Mouse (Mus musculus) liver, embryonic 15.5 days (tissue): ENCODE results near the gene Fam129b. TPM values are rescaled to one million over a fixed set of nuclear protein-coding genes. Genes with fewer than 3 reads are reported as not detected.

Source experiments
- ATAC-seq: fragments of 200-750 bp; cut with Nextera tagmentation; 2 replicates; pipeline ENCODE4 v1.8.0; 2017; ENCODE audit warnings: moderate number of reproducible peaks, mild to moderate bottlenecking, moderate library complexity; ENCODE audit not compliant: insufficient read depth
- H3K27ac ChIP-seq: fragments of 300-500 bp; sonication (generic); replicated peaks from 2 replicates; pipeline ENCODE4 v1.5.1; 2015; ENCODE audit warnings: mild to moderate bottlenecking, inconsistent platforms
- H3K27me3 ChIP-seq: fragments of 300-500 bp; sonication (generic); 2 replicates; pipeline ENCODE4 v1.6.1; 2015; ENCODE audit warnings: mild to moderate bottlenecking, inconsistent platforms
- H3K36me3 ChIP-seq: fragments of 300-500 bp; sonication (generic); replicated peaks from 2 replicates; pipeline ENCODE4 v1.6.1; 2015; ENCODE audit warnings: moderate library complexity, mild to moderate bottlenecking, inconsistent platforms
- H3K4me1 ChIP-seq: fragments of 300-500 bp; sonication (generic); replicated peaks from 2 replicates; pipeline ENCODE4 v1.6.1; 2015; ENCODE audit warnings: inconsistent platforms
- H3K4me2 ChIP-seq: fragments of 300-500 bp; sonication (generic); 2 replicates; pipeline ENCODE4 v1.6.1; 2015; ENCODE audit warnings: moderate library complexity, mild to moderate bottlenecking, inconsistent platforms
- H3K4me3 ChIP-seq: fragments of 300-500 bp; sonication (generic); replicated peaks from 2 replicates; pipeline ENCODE4 v1.5.1; 2015; ENCODE audit warnings: mild to moderate bottlenecking, inconsistent platforms
- H3K9ac ChIP-seq: fragments of 300-500 bp; sonication (generic); 2 replicates; pipeline ENCODE4 v1.6.1; 2015; ENCODE audit warnings: moderate library complexity, mild to moderate bottlenecking, inconsistent platforms
- H3K9me3 ChIP-seq: fragments of 300-500 bp; sonication (generic); replicated peaks from 2 replicates; pipeline ENCODE4 v1.6.1; 2016; ENCODE audit warnings: inconsistent platforms
- WGBS: fragments of 180-500 bp; shearing (Covaris S2); methylation state at CpG from one replicate; pipeline ENCODE4 v1.1.7; 2015; ENCODE audit warnings: mixed read lengths; ENCODE audit not compliant: insufficient replicate concordance; 5-methylcytosine and 5-hydroxymethylcytosine counted together
- polyA plus RNA-seq: library from polyadenylated mRNA; unstranded; fragments of >200 nt; fragmentation: Nextera tagmentation; extraction: Ambion mirVana; gene quantifications from 2 replicates; pipeline ENCODE4 v1.2.1, GENCODE M21; 2015

The Fam129b gene
- polyA plus RNA-seq, 1 experiment from 2014 or later: 8.5 TPM

GRCm38 (mm10) chr2:32863317-32863716, 12.6 kb upstream of the Fam129b start:
- Histone ChIP-seq H3K36me3 (no peaks in the 10 kb centered on the region), H3K9ac (no peak overlapping the region), H3K4me3 (no peak overlapping the region), H3K27ac (no peak overlapping the region), H3K9me3 (no peaks in the 10 kb centered on the region), H3K4me1 (no peaks in the 10 kb centered on the region), H3K4me2 (no peak overlapping the region), H3K27me3 (peaks cover 3% of the 10 kb centered on the region; the same call in 1 of the 2 replicates)
- ATAC-seq: no peak
- WGBS: 70% methylated on average over 3 of the region's 3 CpGs

DNA sequence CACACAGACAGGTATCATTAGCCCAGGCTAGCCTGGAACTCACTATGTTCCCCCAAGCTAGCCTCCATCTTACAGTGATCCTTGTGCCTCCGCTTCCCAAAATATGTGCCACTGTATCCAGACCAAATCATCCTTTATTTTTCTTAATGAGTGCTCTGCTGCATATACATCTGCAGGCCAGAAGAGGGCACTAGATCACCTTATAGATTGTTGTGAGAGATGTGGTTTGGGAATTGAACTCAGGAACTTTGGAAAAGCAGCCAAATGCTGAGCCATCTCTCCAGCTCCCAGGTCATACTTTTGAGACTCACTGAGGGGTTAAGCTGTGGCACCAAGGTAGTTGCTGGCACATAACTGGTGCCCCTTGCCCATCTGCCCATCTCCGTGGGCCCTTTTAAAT, 11.2 kb upstream of the Fam129b start:
- peaks cover 3% of the 10 kb centered on the region; the same call in 1 of the 2 replicates for H3K27me3 ChIP-seq
- ATAC-seq: no peak
- H3K4me2 ChIP-seq: no peak overlapping the region
- H3K9ac ChIP-seq: no peak overlapping the region
- H3K4me1 ChIP-seq: peaks cover under 1% of the 10 kb centered on the region
- H3K36me3 ChIP-seq: no peaks in the 10 kb centered on the region
- H3K27ac ChIP-seq: peak overlapping the region; percentile 29; the same call in 1 of the 2 replicates
- H3K9me3 ChIP-seq: no peaks in the 10 kb centered on the region
- H3K4me3 ChIP-seq: no peak overlapping the region
- WGBS: 45% methylated on average over 2 of the region's 2 CpGs

GRCm38 (mm10) chr2:32867354-32867753, 8.6 kb upstream of the Fam129b start:
- WGBS: 22% methylated on average over 4 of the region's 4 CpGs

DNA sequence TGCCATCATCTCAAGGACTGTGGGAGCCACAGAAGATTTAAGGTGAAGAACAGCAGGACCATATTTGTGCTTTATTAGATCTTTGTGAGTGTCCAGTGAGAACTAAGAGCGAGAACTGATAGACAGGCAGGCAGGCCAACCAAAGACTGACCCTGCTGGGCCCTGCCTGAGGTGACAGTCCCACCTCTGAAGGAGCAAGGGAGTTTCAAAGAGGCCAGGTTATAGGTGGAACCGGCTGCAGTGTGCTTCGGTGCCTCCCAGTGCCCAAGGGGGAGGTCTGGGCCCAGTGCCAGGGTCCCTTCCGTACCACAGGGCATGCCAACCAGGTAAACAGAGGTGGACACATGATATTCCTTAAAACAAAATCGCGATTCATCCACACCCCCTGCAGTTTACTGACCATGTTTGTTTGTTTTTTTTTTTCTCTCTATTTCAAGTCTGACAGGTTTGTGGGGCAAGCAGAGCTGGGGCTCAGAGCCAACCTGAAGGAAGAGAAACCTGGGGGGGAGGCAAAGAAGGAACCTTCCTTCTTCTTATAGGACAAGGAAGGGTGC, 6.1 kb upstream of the Fam129b start:
- H3K9me3 ChIP-seq: no peaks in the 10 kb centered on the region
- no peaks in the 10 kb centered on the region for H3K36me3 ChIP-seq
- H3K4me1 ChIP-seq: peaks cover 21% of the 10 kb centered on the region
- H3K4me3 ChIP-seq: no peak overlapping the region
- peaks cover 4% of the 10 kb centered on the region; the same call in 1 of the 2 replicates for H3K27me3 ChIP-seq
- no peak overlapping the region for H3K27ac ChIP-seq
- no peak overlapping the region for H3K4me2 ChIP-seq
- no peak overlapping the region for H3K9ac ChIP-seq
- no peak for ATAC-seq
- WGBS: 62% methylated on average over 6 of the region's 6 CpGs

More at GRCm38 (mm10) chr2:32867354-32867753, 8.6 kb upstream of the Fam129b start:
- no peak overlapping the region for H3K27ac ChIP-seq
- no peak overlapping the region for H3K4me2 ChIP-seq
- H3K4me1 ChIP-seq: peaks cover 21% of the 10 kb centered on the region
- no peaks in the 10 kb centered on the region for H3K36me3 ChIP-seq
- no peak overlapping the region for H3K4me3 ChIP-seq
- no peak for ATAC-seq
- H3K27me3 ChIP-seq: no peaks in the 10 kb centered on the region
- H3K9ac ChIP-seq: no peak overlapping the region
- H3K9me3 ChIP-seq: no peaks in the 10 kb centered on the region

DNA sequence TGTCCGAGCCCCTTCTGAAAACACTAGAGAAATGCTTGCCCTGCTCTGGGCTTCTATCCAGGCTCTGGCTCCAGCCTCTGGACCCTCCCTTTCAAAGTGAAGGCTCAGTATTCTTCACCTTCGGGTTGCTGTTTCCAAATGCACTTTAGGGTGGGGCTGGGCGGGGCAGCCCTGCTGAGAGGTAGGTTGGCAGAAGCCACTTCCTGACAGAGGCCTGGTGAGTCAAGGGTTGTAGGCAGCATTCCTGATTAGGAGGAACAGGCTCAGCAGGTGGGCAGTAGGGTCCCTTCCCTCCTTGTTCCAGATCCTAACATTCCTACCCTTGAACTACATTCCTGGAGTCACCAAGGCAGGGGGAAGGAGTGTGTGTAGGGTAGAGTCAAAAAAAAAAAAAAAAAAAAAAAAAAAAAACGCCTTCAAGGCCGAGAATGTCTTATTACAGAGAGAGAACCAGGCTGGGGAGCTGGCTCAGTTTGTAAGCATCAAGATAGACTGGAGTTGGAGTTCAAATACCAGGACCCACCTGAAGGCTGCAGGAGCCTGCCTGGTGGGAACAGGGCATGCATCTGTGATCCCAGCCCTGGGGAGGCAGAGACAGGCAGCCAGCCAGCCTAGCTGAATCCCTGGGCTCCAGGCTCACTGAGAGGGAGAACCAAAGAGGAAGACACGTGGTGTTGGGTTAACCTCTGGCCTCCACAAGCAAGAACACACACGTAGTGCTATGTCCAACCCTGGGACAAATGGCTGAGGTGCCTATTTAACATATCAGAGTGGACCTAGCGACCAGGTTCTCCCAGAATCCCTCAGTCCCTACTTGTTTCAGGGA, 5.4 kb upstream of the Fam129b start:
- peaks cover 28% of the 10 kb centered on the region for H3K4me1 ChIP-seq
- peaks cover 11% of the 10 kb centered on the region for H3K27me3 ChIP-seq
- ATAC-seq: no peak
- H3K36me3 ChIP-seq: no peaks in the 10 kb centered on the region
- 0 out of 2 replicates have a peak overlapping the region, but pooled peaks have one; percentile 6 for H3K27ac ChIP-seq
- H3K9me3 ChIP-seq: no peaks in the 10 kb centered on the region
- no peak overlapping the region for H3K9ac ChIP-seq
- H3K4me2 ChIP-seq: no peak overlapping the region
- no peak overlapping the region for H3K4me3 ChIP-seq
- WGBS: 29% methylated on average over 8 of the region's 8 CpGs

DNA sequence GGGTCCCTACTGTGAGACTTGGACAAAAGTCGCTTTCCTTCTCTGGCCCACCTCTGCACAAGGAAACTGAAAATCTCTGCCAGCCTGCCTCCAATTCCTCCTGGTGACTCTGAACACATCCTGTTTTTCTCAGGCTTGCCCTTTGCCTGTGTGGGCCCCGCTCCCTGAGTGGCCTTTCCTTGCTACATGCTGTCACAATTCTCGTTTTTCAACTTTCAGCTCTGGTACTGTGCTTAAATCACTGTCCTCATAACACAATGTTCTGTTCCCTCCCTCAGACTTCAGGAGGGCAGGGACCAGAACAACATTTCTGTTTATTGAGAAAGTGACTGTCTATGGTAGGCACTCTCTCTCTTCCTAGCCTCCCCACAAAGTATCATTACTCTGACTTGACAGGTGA, 1.8 kb upstream of the Fam129b start:
- Histone ChIP-seq H3K27me3 (peaks cover 25% of the 10 kb centered on the region), H3K4me1 (peaks cover 64% of the 10 kb centered on the region), H3K9ac (no peak overlapping the region), H3K4me2 (no peak overlapping the region), H3K27ac (no peak overlapping the region), H3K36me3 (no peaks in the 10 kb centered on the region), H3K9me3 (no peaks in the 10 kb centered on the region), H3K4me3 (no peak overlapping the region)
- no peak for ATAC-seq
- WGBS: 63% methylated on average over 3 of the region's 3 CpGs

DNA sequence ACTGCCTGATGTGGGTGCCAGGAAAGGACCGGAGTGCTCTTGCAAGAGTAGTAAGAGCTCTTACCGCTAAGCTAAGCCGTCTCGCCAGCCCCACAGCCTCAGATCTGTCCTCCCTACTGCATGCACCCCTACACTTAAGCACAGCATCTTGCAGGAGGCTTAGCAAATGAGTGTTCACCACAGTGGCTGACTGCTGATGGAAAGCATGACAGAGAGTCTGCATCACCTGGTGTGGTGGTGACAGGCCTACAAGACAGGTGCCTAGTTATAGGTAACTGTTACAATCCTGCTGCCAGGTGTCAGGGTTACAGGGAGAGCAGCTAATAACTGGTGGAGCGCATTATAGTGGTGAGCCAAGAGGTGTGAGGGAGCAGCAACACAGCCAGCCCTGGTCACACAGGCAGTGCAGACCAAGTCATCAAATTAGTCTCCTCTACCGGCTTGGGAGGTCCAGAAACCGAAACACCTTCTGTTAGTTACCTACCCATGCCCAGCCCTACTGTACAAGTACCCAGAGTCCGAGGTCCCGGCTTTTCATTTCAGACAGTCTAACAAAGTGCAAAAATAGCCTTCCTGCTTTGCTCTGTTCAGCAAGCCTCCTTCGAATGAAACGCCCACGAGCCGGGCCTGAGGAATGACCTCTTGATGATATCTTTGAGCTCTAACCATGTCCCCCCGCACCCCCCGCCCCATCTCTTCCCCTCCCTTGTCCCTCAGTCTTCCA, 801 bp upstream of the Fam129b start:
- Histone ChIP-seq H3K27ac (no peak overlapping the region; the same call in 1 of the 2 replicates), H3K4me1 (peaks cover 67% of the 10 kb centered on the region)

DNA sequence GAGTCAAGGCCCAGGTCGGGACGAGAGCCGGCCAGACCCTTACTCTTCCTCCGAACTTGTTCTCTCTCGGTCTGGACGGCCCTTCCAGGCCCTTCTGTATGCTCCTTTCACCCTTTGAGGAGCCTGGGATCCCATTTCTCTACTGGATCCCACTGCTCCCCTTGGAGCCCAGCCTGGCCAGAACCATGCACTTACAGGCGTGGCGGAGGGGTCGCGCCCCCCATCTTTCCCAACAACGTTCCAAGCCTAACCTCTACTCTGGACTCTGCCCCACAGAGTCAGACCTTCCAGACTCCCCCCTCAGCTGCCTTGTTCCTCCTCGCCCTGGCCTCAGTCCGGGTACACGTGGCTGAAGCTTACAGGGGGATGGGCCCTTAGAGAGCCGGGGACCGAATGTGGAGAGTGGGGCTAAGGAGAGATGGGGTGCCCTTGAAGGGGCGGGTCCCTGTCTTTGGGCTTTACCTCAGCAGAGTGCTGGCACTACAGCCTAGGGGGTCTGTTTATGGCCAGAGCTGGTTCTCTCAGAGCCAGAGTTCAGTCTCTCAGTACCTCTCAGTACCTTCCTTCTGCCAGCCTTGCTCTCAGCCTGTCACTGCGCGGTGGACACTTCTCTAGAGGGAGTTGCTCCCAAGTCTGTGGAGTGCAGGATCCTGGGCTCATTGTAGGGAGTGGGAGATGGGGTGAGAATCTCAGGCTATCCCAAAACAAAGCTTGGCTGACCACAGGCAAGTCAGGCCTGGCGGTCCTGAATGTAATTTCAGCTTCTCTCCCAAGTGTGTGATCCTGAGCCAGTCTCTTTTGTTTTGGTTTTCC, 782 bp downstream of the Fam129b start:
- Histone ChIP-seq H3K9ac (peak overlapping the region; percentile 61), H3K4me1 (peaks cover 68% of the 10 kb centered on the region), H3K9me3 (no peaks in the 10 kb centered on the region), H3K27me3 (peaks cover 25% of the 10 kb centered on the region), H3K27ac (0 out of 2 replicates have a peak overlapping the region, but pooled peaks have one; percentile 0), H3K4me2 (peak overlapping the region; percentile 91), H3K4me3 (peak overlapping the region; percentile 67), H3K36me3 (no peaks in the 10 kb centered on the region)
- 0 out of 2 replicates have a peak, but pooled peaks have one; percentile 8 for ATAC-seq
- 7% methylated on average over 20 of the region's 20 CpGs for WGBS

More for the DNA sequence above, 801 bp upstream of the Fam129b start:
- Histone ChIP-seq H3K4me3 (peak overlapping the region; percentile 67), H3K4me2 (peak overlapping the region; percentile 91), H3K9ac (peak overlapping the region; percentile 48; the same call in 1 of the 2 replicates), H3K9me3 (no peaks in the 10 kb centered on the region), H3K27me3 (peaks cover 25% of the 10 kb centered on the region), H3K36me3 (no peaks in the 10 kb centered on the region)
- 25% methylated on average over 15 of the region's 15 CpGs for WGBS
- ATAC-seq: no peak

GRCm38 (mm10) chr2:32877303-32877702, 1.4 kb downstream of the Fam129b start:
- Histone ChIP-seq H3K9ac (no peak overlapping the region), H3K4me3 (peak overlapping the region; percentile 67), H3K27ac (0 out of 2 replicates have a peak overlapping the region, but pooled peaks have one; percentile 0), H3K9me3 (no peaks in the 10 kb centered on the region), H3K4me2 (peak overlapping the region; percentile 91), H3K27me3 (peaks cover 25% of the 10 kb centered on the region), H3K36me3 (no peaks in the 10 kb centered on the region), H3K4me1 (peaks cover 72% of the 10 kb centered on the region)
- no peak for ATAC-seq
- 18% methylated on average over 5 of the region's 5 CpGs for WGBS

DNA sequence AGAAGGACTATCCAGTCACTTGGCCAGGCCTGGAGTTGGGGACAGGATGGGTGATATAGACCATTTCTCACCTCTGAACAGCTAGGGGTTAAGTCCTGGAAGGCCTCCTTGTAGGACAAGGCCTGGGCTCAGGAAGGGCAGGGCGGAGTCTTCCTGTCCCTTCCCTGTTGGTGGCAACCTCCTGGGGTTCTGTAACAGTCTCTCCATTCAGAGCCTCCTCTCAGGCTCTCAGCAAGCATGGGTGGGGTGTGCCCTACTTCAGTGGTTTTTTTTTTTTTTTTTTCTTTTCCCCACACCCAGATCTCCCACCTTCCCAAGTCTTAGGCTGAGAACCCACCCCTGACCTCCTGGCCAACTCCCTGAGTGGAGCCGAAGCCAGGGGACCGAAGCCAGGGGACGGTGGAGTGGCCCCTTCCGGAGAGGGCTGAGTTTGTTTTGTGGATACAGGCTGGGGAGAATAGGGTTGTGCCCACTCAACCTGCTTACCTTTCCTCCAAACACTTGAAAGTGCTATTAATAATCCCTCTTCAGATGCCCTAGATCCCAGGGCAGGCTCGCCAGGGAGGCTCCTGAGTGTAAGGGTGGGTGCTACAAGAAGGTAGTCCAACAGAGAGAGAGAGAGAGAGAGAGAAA, 2.0 kb downstream of the Fam129b start:
- 54% methylated on average over 6 of the region's 6 CpGs for WGBS
- H3K4me1 ChIP-seq: peaks cover 77% of the 10 kb centered on the region
- peak overlapping the region; percentile 91 for H3K4me2 ChIP-seq

More for the DNA sequence above, 2.0 kb downstream of the Fam129b start:
- Histone ChIP-seq H3K9me3 (no peaks in the 10 kb centered on the region), H3K4me3 (peak overlapping the region; percentile 67), H3K36me3 (no peaks in the 10 kb centered on the region), H3K27me3 (peaks cover 25% of the 10 kb centered on the region), H3K27ac (no peak overlapping the region), H3K9ac (no peak overlapping the region)
- no peak for ATAC-seq
